Mouse (Mus musculus) thymus, postnatal 10 days (tissue): ENCODE data around the gene F11r.

Experiments used
- DNase-seq, 2 experiments: peaks; one replicate each; pipeline ENCODE4 v3.0.0; 2021; ENCODE audit warnings: low spot score in 2 of 2

F11r gene

GRCm38 (mm10) chr1:171438014-171438670 is 807 bp downstream of the F11r start:
- no peak for DNase-seq

- no peak for DNase-seq
Observed at GRCm38 (mm10) chr1:171439072-171439471, 1.7 kb downstream of the F11r start.

GRCm38 (mm10) chr1:171440025-171440725 is 2.8 kb downstream of the F11r start:
- DNase-seq: no peak

GRCm38 (mm10) chr1:171441466-171442412 is 4.4 kb downstream of the F11r start:
- no peak for DNase-seq

GRCm38 (mm10) chr1:171442413-171442760 is 5.1 kb downstream of the F11r start:
- DNase-seq: no peak

GRCm38 (mm10) chr1:171445050-171445449 is 7.7 kb downstream of the F11r start:
- DNase-seq: no peak

GRCm38 (mm10) chr1:171446854-171447253 is 9.5 kb downstream of the F11r start:
- DNase-seq: no peak

GRCm38 (mm10) chr1:171447692-171448091 is 10.4 kb downstream of the F11r start:
- no peak for DNase-seq

- no peak for DNase-seq
Observed at GRCm38 (mm10) chr1:171450062-171450461, 12.7 kb downstream of the F11r start.

- no peak for DNase-seq
Observed at GRCm38 (mm10) chr1:171451001-171451400, 13.7 kb downstream of the F11r start.

GRCm38 (mm10) chr1:171452522-171452921 is 15.2 kb downstream of the F11r start:
- DNase-seq: no peak

- DNase-seq: no peak
Observed at GRCm38 (mm10) chr1:171452923-171453322, 15.6 kb downstream of the F11r start.

GRCm38 (mm10) chr1:171454926-171455325 is 17.6 kb downstream of the F11r start:
- no peak for DNase-seq

GRCm38 (mm10) chr1:171457568-171457967 is 20.2 kb downstream of the F11r start:
- DNase-seq: no peak

GRCm38 (mm10) chr1:171459791-171460190 is 22.5 kb downstream of the F11r start:
- DNase-seq: no peak

- DNase-seq: no peak
Observed at GRCm38 (mm10) chr1:171460551-171461503, 23.5 kb downstream of the F11r start.

GRCm38 (mm10) chr1:171463133-171463532 is 25.8 kb downstream of the F11r start:
- DNase-seq: no peak

GRCm38 (mm10) chr1:171465749-171466412 is 28.5 kb downstream of the F11r start:
- DNase-seq: no peak

GRCm38 (mm10) chr1:171466565-171466964 is 29.2 kb downstream of the F11r start:
- no peak for DNase-seq

- no peak for DNase-seq
Observed at GRCm38 (mm10) chr1:171469678-171470077, 32.3 kb downstream of the F11r start.
